ENCODE assay signal across 8 mouse cellular contexts in genomic region chr8:124863729-124864128, GRCm38 (mm10). TPM values are rescaled to one million over a fixed set of nuclear protein-coding genes. Genes with fewer than 3 reads are reported as not detected.
DNase-seq lines count a peak whose midpoint lies in the region; ATAC-seq and TF ChIP-seq lines count a peak whose summit lies in the region.

No protein-coding gene starts in this region.

- H3K36me3 ChIP-seq in heart, embryonic 16.5 days (ENCODE audit: control insufficient read depth, insufficient read depth) = peaks cover 14% of the 10 kb centered on the region; the same call in 1 of the 2 replicates
- peaks cover 65% of the 10 kb centered on the region for H3K36me3 ChIP-seq in E14TG2a.4 (ENCODE audit: insufficient read depth, low read length)
- H3K36me3 ChIP-seq in forebrain, embryonic 11.5 days (ENCODE audit: control insufficient read depth, insufficient read depth, low read length) = peaks cover 14% of the 10 kb centered on the region; the same call in 1 of the 2 replicates
- peaks cover 46% of the 10 kb centered on the region for H3K36me3 ChIP-seq in liver, embryonic 12.5 days
- H3K36me3 ChIP-seq in stomach, postnatal 0 days (ENCODE audit: control insufficient read depth, insufficient read depth, low read length) = no peaks in the 10 kb centered on the region

- TF ChIP-seq CTCF in E14TG2a.4 (conservative IDR thresholded peaks at IDR 0.05; ENCODE audit: low read length) = no peak
- no peak for TF ChIP-seq CTCF in stomach, postnatal 0 days (IDR thresholded peaks at IDR 0.05; ENCODE audit: low read depth)

- peak overlapping the region; percentile 69 for H3K4me2 ChIP-seq in heart, embryonic 16.5 days (ENCODE audit: low read depth, low read length)
- H3K4me2 ChIP-seq in forebrain, embryonic 11.5 days (ENCODE audit: low read depth, low read length, severe bottlenecking) = peak overlapping the region; percentile 66
- peak overlapping the region; percentile 86 for H3K4me2 ChIP-seq in liver, embryonic 12.5 days
- H3K4me2 ChIP-seq in stomach, postnatal 0 days (replicated peaks; ENCODE audit: low read depth) = peak overlapping the region; percentile 68

- no peak for TF ChIP-seq EP300 in stomach, postnatal 0 days (optimal IDR thresholded peaks at IDR 0.05)

- H3K27ac ChIP-seq in heart, embryonic 16.5 days (ENCODE audit: low read length) = peak overlapping the region; percentile 94; the same call in 1 of the 2 replicates
- no peak overlapping the region for H3K27ac ChIP-seq in forebrain, embryonic 11.5 days (ENCODE audit: low read depth, low read length)
- peak overlapping the region; percentile 89 for H3K27ac ChIP-seq in liver, embryonic 12.5 days
- H3K27ac ChIP-seq in stomach, postnatal 0 days (replicated peaks) = peak overlapping the region; percentile 96; the same call in 1 of the 2 replicates

- H3K27me3 ChIP-seq in heart, embryonic 16.5 days (ENCODE audit: control insufficient read depth, insufficient read depth, low read length) = no peaks in the 10 kb centered on the region
- H3K27me3 ChIP-seq in E14TG2a.4 (ENCODE audit: insufficient read depth, low read length) = no peaks in the 10 kb centered on the region
- H3K27me3 ChIP-seq in forebrain, embryonic 11.5 days (ENCODE audit: control insufficient read depth, insufficient read depth, low read length) = no peaks in the 10 kb centered on the region
- no peaks in the 10 kb centered on the region for H3K27me3 ChIP-seq in liver, embryonic 12.5 days (replicated peaks)
- H3K27me3 ChIP-seq in stomach, postnatal 0 days (ENCODE audit: control insufficient read depth, insufficient read depth, low read length) = no peaks in the 10 kb centered on the region

- WGBS in heart, embryonic 16.5 days = 18% methylated on average over 8 of the region's 8 CpGs
- 26% methylated on average over 8 of the region's 8 CpGs for WGBS in forebrain, embryonic 11.5 days
- 3% methylated on average over 8 of the region's 8 CpGs for WGBS in liver, embryonic 12.5 days (ENCODE audit: insufficient replicate concordance)
- 6% methylated on average over 8 of the region's 8 CpGs for WGBS in stomach, postnatal 0 days

- H3K9ac ChIP-seq in heart, embryonic 16.5 days (ENCODE audit: low read length) = peak overlapping the region; percentile 98
- peak overlapping the region; percentile 98 for H3K9ac ChIP-seq in forebrain, embryonic 11.5 days (ENCODE audit: low read length)
- peak overlapping the region; percentile 92 for H3K9ac ChIP-seq in liver, embryonic 12.5 days
- peak overlapping the region; percentile 98 for H3K9ac ChIP-seq in stomach, postnatal 0 days (ENCODE audit: low read length)

- no peak for DNase-seq in heart, postnatal 36 days
- no peak for DNase-seq in forebrain, embryonic 11.5 days (ENCODE audit: low spot score)
- DNase-seq in stomach, postnatal 0 days (ENCODE audit: low spot score) = no peak
- DNase-seq in layer of hippocampus, adult 9-10 months (ENCODE audit: low spot score) = no peak
- DNase-seq in layer of hippocampus, adult 18-20 months (ENCODE audit: low spot score in 2 of 2) = no peak

- intact Hi-C loops in heart, postnatal 36 days (cut with DNase I) = loop anchor here (2.0 kb wide), 1 partner anchor 33 kb away; the partner anchor contains the start of genes Exoc8 and Sprtn

- ATAC-seq in heart, embryonic 16.5 days (replicated peaks; ENCODE audit: extremely low read depth, insufficient read depth, low FRiP score) = no peak
- ATAC-seq in forebrain, embryonic 11.5 days (replicated peaks; ENCODE audit: low FRiP score) = no peak
- ATAC-seq in liver, embryonic 12.5 days = no peak
- no peak for ATAC-seq in stomach, postnatal 0 days (ENCODE audit: low FRiP score, low TSS enrichment)

- H3K9me3 ChIP-seq in heart, embryonic 16.5 days (replicated peaks; ENCODE audit: control insufficient read depth, low read length) = no peaks in the 10 kb centered on the region
- H3K9me3 ChIP-seq in E14TG2a.4 (ENCODE audit: low read length) = no peaks in the 10 kb centered on the region
- H3K9me3 ChIP-seq in forebrain, embryonic 11.5 days (ENCODE audit: control insufficient read depth, low read length) = no peaks in the 10 kb centered on the region
- no peaks in the 10 kb centered on the region for H3K9me3 ChIP-seq in liver, embryonic 12.5 days (replicated peaks)
- H3K9me3 ChIP-seq in stomach, postnatal 0 days (ENCODE audit: control insufficient read depth, low read length) = no peaks in the 10 kb centered on the region

- peak overlapping the region; percentile 93 for H3K4me3 ChIP-seq in heart, embryonic 16.5 days (ENCODE audit: low read length)
- H3K4me3 ChIP-seq in E14TG2a.4 (replicated peaks; ENCODE audit: low read length) = peak overlapping the region; percentile 99
- peak overlapping the region; percentile 95 for H3K4me3 ChIP-seq in forebrain, embryonic 11.5 days (ENCODE audit: low read depth, low read length)
- H3K4me3 ChIP-seq in liver, embryonic 12.5 days = peak overlapping the region; percentile 95
- H3K4me3 ChIP-seq in stomach, postnatal 0 days (ENCODE audit: low read depth, low read length) = peak overlapping the region; percentile 94

- peaks cover 63% of the 10 kb centered on the region for H3K4me1 ChIP-seq in heart, embryonic 16.5 days (ENCODE audit: control insufficient read depth, insufficient read depth, low read length)
- peaks cover 79% of the 10 kb centered on the region for H3K4me1 ChIP-seq in E14TG2a.4 (replicated peaks; ENCODE audit: low read depth, low read length)
- peaks cover 8% of the 10 kb centered on the region; the same call in 1 of the 2 replicates for H3K4me1 ChIP-seq in forebrain, embryonic 11.5 days (replicated peaks; ENCODE audit: control insufficient read depth, insufficient read depth, low read length)
- H3K4me1 ChIP-seq in liver, embryonic 12.5 days = peaks cover 80% of the 10 kb centered on the region
- peaks cover 5% of the 10 kb centered on the region for H3K4me1 ChIP-seq in stomach, postnatal 0 days (replicated peaks; ENCODE audit: control insufficient read depth, insufficient read depth)

RNA-seq across cellular contexts. Expression of gene 2810004N23Rik, which starts 0.8 kb away (rescaled TPM):
- 51.4 and 52.2 TPM in 2 replicates for polyA plus RNA-seq in heart, embryonic 16.5 days (2015; fragmentation: Nextera tagmentation; extraction: Ambion mirVana)
- total RNA-seq in heart, postnatal 36 days (2021) = 10 to 100 TPM; 44.8 to 47.4 TPM
- 56.7 and 59.1 TPM in 2 replicates for polyA plus RNA-seq in forebrain, embryonic 11.5 days (2014; fragmentation: Nextera tagmentation; extraction: Ambion mirVana)
- 39.6 and 40.8 TPM in 2 replicates for polyA plus RNA-seq in liver, embryonic 12.5 days (2016; fragmentation: Nextera tagmentation; extraction: Ambion mirVana)
- polyA plus RNA-seq in stomach, postnatal 0 days (2015; fragmentation: Nextera tagmentation; extraction: Ambion mirVana) = 20.2 and 21.3 TPM in 2 replicates
- total RNA-seq in layer of hippocampus, adult 18-20 months (2021) = 10 to 100 TPM; 21.2 to 24.5 TPM

RNA-seq across cellular contexts. Expression of gene Gnpat, which starts 0.9 kb away (rescaled TPM):
- polyA plus RNA-seq in heart, embryonic 16.5 days (2015; fragmentation: Nextera tagmentation; extraction: Ambion mirVana) = 120 and 129 TPM in 2 replicates
- total RNA-seq in heart, postnatal 36 days (2021) = 100 to 1,000 TPM; 174 to 194 TPM
- polyA plus RNA-seq in forebrain, embryonic 11.5 days (2014; fragmentation: Nextera tagmentation; extraction: Ambion mirVana) = 153 TPM in 2 replicates
- polyA plus RNA-seq in liver, embryonic 12.5 days (2016; fragmentation: Nextera tagmentation; extraction: Ambion mirVana) = 62.3 and 66.2 TPM in 2 replicates
- 41.1 and 41.4 TPM in 2 replicates for polyA plus RNA-seq in stomach, postnatal 0 days (2015; fragmentation: Nextera tagmentation; extraction: Ambion mirVana)
- 10 to 100 TPM; 58.4 to 61.9 TPM for total RNA-seq in layer of hippocampus, adult 18-20 months (2021)

RNA-seq across cellular contexts. Expression of gene Exoc8, which starts 33.8 kb away (rescaled TPM):
- polyA plus RNA-seq in heart, embryonic 16.5 days (2015; fragmentation: Nextera tagmentation; extraction: Ambion mirVana) = 6.9 and 7.3 TPM in 2 replicates
- total RNA-seq in heart, postnatal 36 days (2021) = 10 to 100 TPM; 18.5 to 22.8 TPM
- polyA plus RNA-seq in forebrain, embryonic 11.5 days (2014; fragmentation: Nextera tagmentation; extraction: Ambion mirVana) = 10.3 and 11.6 TPM in 2 replicates
- 9.4 and 10.5 TPM in 2 replicates for polyA plus RNA-seq in liver, embryonic 12.5 days (2016; fragmentation: Nextera tagmentation; extraction: Ambion mirVana)
- 4.9 and 5.9 TPM in 2 replicates for polyA plus RNA-seq in stomach, postnatal 0 days (2015; fragmentation: Nextera tagmentation; extraction: Ambion mirVana)
- 10 to 100 TPM; 33.5 to 36.9 TPM for total RNA-seq in layer of hippocampus, adult 18-20 months (2021)

RNA-seq across cellular contexts. Expression of gene Sprtn, which starts 34.0 kb away (rescaled TPM):
- polyA plus RNA-seq in heart, embryonic 16.5 days (2015; fragmentation: Nextera tagmentation; extraction: Ambion mirVana) = 8.3 and 8.5 TPM in 2 replicates
- total RNA-seq in heart, postnatal 36 days (2021) = 10 to 100 TPM; 12.2 to 12.8 TPM
- polyA plus RNA-seq in forebrain, embryonic 11.5 days (2014; fragmentation: Nextera tagmentation; extraction: Ambion mirVana) = 11.1 and 12.3 TPM in 2 replicates
- polyA plus RNA-seq in liver, embryonic 12.5 days (2016; fragmentation: Nextera tagmentation; extraction: Ambion mirVana) = 11.1 and 12.4 TPM in 2 replicates
- 4.9 and 5.0 TPM in 2 replicates for polyA plus RNA-seq in stomach, postnatal 0 days (2015; fragmentation: Nextera tagmentation; extraction: Ambion mirVana)
- total RNA-seq in layer of hippocampus, adult 18-20 months (2021) = 10 to 100 TPM; 13.1 to 13.2 TPM
